Mouse (Mus musculus) myocyte (in vitro differentiated cells): ENCODE measurements around the gene Tmem88b. TPM values are rescaled to one million over a fixed set of nuclear protein-coding genes. Genes with fewer than 3 reads are reported as not detected.
A peak's percentile ranks its signal among the peaks of the same experiment; 100 is the strongest.

Experiments used
- H3K27me3 ChIP-seq: one replicate; pipeline ENCODE4 v1.6.1; 2011; ENCODE audit not compliant: control insufficient read depth, insufficient read depth, insufficient read length
- H3K36me3 ChIP-seq: one replicate; pipeline ENCODE4 v1.6.1; 2011; ENCODE audit not compliant: control insufficient read depth, insufficient read depth
- H3K4me2 ChIP-seq: one replicate; pipeline ENCODE4 v1.6.1; 2011; ENCODE audit warnings: low read depth, control low read depth
- H3K4me3 ChIP-seq: one replicate; pipeline ENCODE4 v1.5.1; 2011; ENCODE audit warnings: mild to moderate bottlenecking, control low read depth, moderate library complexity
- H3K79me2 ChIP-seq: one replicate; pipeline ENCODE4 v1.6.1; 2011; ENCODE audit not compliant: control insufficient read depth, insufficient read depth
- H3ac ChIP-seq: one replicate; pipeline ENCODE4 v1.6.1; 2011; ENCODE audit not compliant: control insufficient read depth, insufficient read length
- CEBPB ChIP-seq: IDR thresholded peaks from 2 replicates; pipeline ENCODE4 v1.6.1; 2011; ENCODE audit warnings: mild to moderate bottlenecking, moderate library complexity; ENCODE audit not compliant: poor library complexity, insufficient read depth, severe bottlenecking
- E2F4 ChIP-seq: IDR thresholded peaks from one replicate; pipeline ENCODE4 v1.6.1; 2011; ENCODE audit warnings: mild to moderate bottlenecking, control low read depth, moderate library complexity; ENCODE audit not compliant: insufficient read depth
- MAX ChIP-seq: IDR thresholded peaks from one replicate; pipeline ENCODE4 v1.6.1; 2011; ENCODE audit warnings: low read depth, mild to moderate bottlenecking, control low read depth
- MYOD1 ChIP-seq, 3 experiments: IDR thresholded peaks; one replicate each; pipeline ENCODE4 v1.6.1; 2011; ENCODE audit warnings: control low read depth in 2 of 3, low read depth in 2 of 3, mild to moderate bottlenecking in 2 of 3, moderate library complexity in 1 of 3; ENCODE audit not compliant: insufficient read length in 2 of 3, control insufficient read depth in 1 of 3
- MYOG ChIP-seq, 3 experiments: IDR thresholded peaks; one replicate each; pipeline ENCODE4 v1.6.1; 2011; ENCODE audit warnings: control low read depth in 2 of 3, low read depth in 2 of 3, mild to moderate bottlenecking in 2 of 3; ENCODE audit not compliant: insufficient read length in 2 of 3, control insufficient read depth in 1 of 3, insufficient read depth in 1 of 3
- POLR2A ChIP-seq: IDR thresholded peaks from one replicate; pipeline ENCODE4 v1.6.1; 2011; ENCODE audit warnings: low read depth, mild to moderate bottlenecking, control low read depth, moderate library complexity; ENCODE audit not compliant: insufficient read length
- POLR2AphosphoS2 ChIP-seq: IDR thresholded peaks from one replicate; pipeline ENCODE4 v1.6.1; 2011; ENCODE audit warnings: low read depth, control low read depth; ENCODE audit not compliant: insufficient read length
- REST ChIP-seq: IDR thresholded peaks from one replicate; pipeline ENCODE4 v1.6.1; 2011; ENCODE audit warnings: mild to moderate bottlenecking, control low read depth, moderate library complexity; ENCODE audit not compliant: insufficient read depth, insufficient read length
- SRF ChIP-seq: IDR thresholded peaks from one replicate; pipeline ENCODE4 v1.6.1; 2011; ENCODE audit warnings: low read depth; ENCODE audit not compliant: control insufficient read depth, insufficient read length
- TCF12 ChIP-seq: IDR thresholded peaks from one replicate; pipeline ENCODE4 v1.6.1; 2011; ENCODE audit warnings: mild to moderate bottlenecking, control low read depth; ENCODE audit not compliant: poor library complexity, insufficient read depth, severe bottlenecking
- TCF3 ChIP-seq: IDR thresholded peaks from one replicate; pipeline ENCODE4 v1.6.1; 2011; ENCODE audit warnings: low read depth, control low read depth; ENCODE audit not compliant: insufficient read length
- USF1 ChIP-seq: IDR thresholded peaks from one replicate; pipeline ENCODE4 v1.6.1; 2011; ENCODE audit warnings: low read depth, mild to moderate bottlenecking, control low read depth, moderate library complexity
- polyA plus RNA-seq: library from polyadenylated mRNA; unstranded; fragments of >200 nt; fragmentation: generic; extraction: Trizol; gene quantifications from one replicate; pipeline ENCODE4 v1.2.1, GENCODE M21; 2012; ENCODE audit warnings: missing spikeins

The Tmem88b gene
- polyA plus RNA-seq, 1 experiment = 0.97 TPM

- peak overlapping the region; percentile 6 for H3K4me3 ChIP-seq
- H3K27me3 ChIP-seq = no peaks in the 10 kb centered on the region
- no peaks in the 10 kb centered on the region for H3K36me3 ChIP-seq
- H3K4me2 ChIP-seq = peak overlapping the region; percentile 72
- no peak overlapping the region for H3ac ChIP-seq
- no peak for TF ChIP-seq MAX
- no peak for TF ChIP-seq REST
- no peak for TF ChIP-seq POLR2A
- no peak for TF ChIP-seq POLR2AphosphoS2
- TF ChIP-seq CEBPB = no peak
- TF ChIP-seq E2F4 = no peak
- TF ChIP-seq USF1 = no peak
- TF ChIP-seq TCF12 = no peak
- TF ChIP-seq MYOD1 (IDR thresholded peaks at IDR 0.05; ENCODE audit: control insufficient read depth in 1 of 3, insufficient read length in 2 of 3, low read depth in 2 of 3) = no peak
- no peak for TF ChIP-seq TCF3
- no peak for TF ChIP-seq SRF
- TF ChIP-seq MYOG (IDR thresholded peaks at IDR 0.05; ENCODE audit: control insufficient read depth in 1 of 3, insufficient read depth in 1 of 3, insufficient read length in 2 of 3, low read depth in 2 of 3) = no peak
- no peaks in the 10 kb centered on the region for H3K79me2 ChIP-seq
Observed at GRCm38 (mm10) chr4:155774971-155775740, 10.5 kb downstream of the Tmem88b start.

GRCm38 (mm10) chr4:155774280-155774754 lies 11.4 kb downstream of the Tmem88b start, which contains the start of gene Vwa1:
TSS of gene Vwa1 (minus strand) at chr4:155774698.
- Histone ChIP-seq H3K79me2 (no peaks in the 10 kb centered on the region), H3K4me2 (peak within 1 kb of the TSS; percentile 72), H3K27me3 (no peaks in the 10 kb centered on the region), H3K36me3 (no peaks in the 10 kb centered on the region), H3ac (no peak within 1 kb of the TSS), H3K4me3 (peak within 1 kb of the TSS; percentile 6)
- TF ChIP-seq MAX (no peak), MYOG (IDR thresholded peaks at IDR 0.05; ENCODE audit: control insufficient read depth in 1 of 3, insufficient read depth in 1 of 3, insufficient read length in 2 of 3, low read depth in 2 of 3) (peak in 2 of 3 experiments; percentile 24 to 52), POLR2A (peak; percentile 66), MYOD1 (IDR thresholded peaks at IDR 0.05; ENCODE audit: control insufficient read depth in 1 of 3, insufficient read length in 2 of 3, low read depth in 2 of 3) (peak in 2 of 3 experiments; percentile 56 to 83), CEBPB (no peak), SRF (no peak), REST (no peak), POLR2AphosphoS2 (no peak), USF1 (no peak), TCF12 (peak; percentile 7), E2F4 (no peak), TCF3 (peak; percentile 2)

GRCm38 (mm10) chr4:155773335-155774078 lies 12.2 kb downstream of the Tmem88b start:
- TF ChIP-seq TCF3 (no peak), POLR2AphosphoS2 (no peak), E2F4 (no peak), SRF (no peak)
- H3K36me3 ChIP-seq = no peaks in the 10 kb centered on the region
- peak overlapping the region; percentile 72 for H3K4me2 ChIP-seq
- H3K79me2 ChIP-seq = no peaks in the 10 kb centered on the region
- peak overlapping the region; percentile 6 for H3K4me3 ChIP-seq
- no peaks in the 10 kb centered on the region for H3K27me3 ChIP-seq
- H3ac ChIP-seq = no peak overlapping the region

GRCm38 (mm10) chr4:155772786-155773185 lies 12.9 kb downstream of the Tmem88b start:
- H3K36me3 ChIP-seq = no peaks in the 10 kb centered on the region
- H3K4me3 ChIP-seq = no peak overlapping the region
- H3K79me2 ChIP-seq = no peaks in the 10 kb centered on the region
- TF ChIP-seq USF1 (no peak), MYOD1 (IDR thresholded peaks at IDR 0.05; ENCODE audit: control insufficient read depth in 1 of 3, insufficient read length in 2 of 3, low read depth in 2 of 3) (no peak), POLR2AphosphoS2 (no peak), TCF12 (no peak), MAX (no peak), POLR2A (no peak), REST (no peak), MYOG (IDR thresholded peaks at IDR 0.05; ENCODE audit: control insufficient read depth in 1 of 3, insufficient read depth in 1 of 3, insufficient read length in 2 of 3, low read depth in 2 of 3) (no peak), E2F4 (no peak), SRF (no peak), CEBPB (no peak), TCF3 (no peak)
- H3ac ChIP-seq = no peak overlapping the region
- no peaks in the 10 kb centered on the region for H3K27me3 ChIP-seq
- H3K4me2 ChIP-seq = no peak overlapping the region
